In genomic region chr10:115250235-115251087, GRCm38 (mm10) we compare ENCODE assay signal across 8 mouse cellular contexts. TPM values are rescaled to one million over a fixed set of nuclear protein-coding genes. Genes with fewer than 3 reads are reported as not detected.
A peak's percentile ranks its signal among the peaks of the same experiment; 100 is the strongest.
DNase-seq lines count a peak whose midpoint lies in the region; ATAC-seq and TF ChIP-seq lines count a peak whose summit lies in the region.

No protein-coding gene starts in this region.

- TF ChIP-seq POLR2A in bone marrow macrophage, adult 2 months (IDR thresholded peaks at IDR 0.05; ENCODE audit: borderline replicate concordance, low read depth, low read length), result no peak
- TF ChIP-seq POLR2A in limb, embryonic 14.5 days (IDR thresholded peaks at IDR 0.05; ENCODE audit: borderline replicate concordance, extremely low read depth, insufficient read depth, insufficient read length), result no peak

- H3K4me2 ChIP-seq in heart, embryonic 15.5 days, result peak overlapping the region; percentile 79
- H3K4me2 ChIP-seq in limb, embryonic 14.5 days (replicated peaks; ENCODE audit: low read depth, low read length, severe bottlenecking), result peak overlapping the region; percentile 68
- H3K4me2 ChIP-seq in midbrain, postnatal 0 days (ENCODE audit: low read depth, low read length, poor library complexity, severe bottlenecking), result peak overlapping the region; percentile 68

- no peak for TF ChIP-seq CTCF in bone marrow macrophage, adult 2 months (IDR thresholded peaks at IDR 0.05; ENCODE audit: low read depth, low read length)
- no peak for TF ChIP-seq CTCF in midbrain, postnatal 0 days (IDR thresholded peaks at IDR 0.05)

- DNase-seq in spleen, adult 12 weeks (ENCODE audit: low spot score), result peak; percentile 37
- no peak for DNase-seq in spleen, postnatal 4 days (ENCODE audit: low spot score in 2 of 2)
- no peak for DNase-seq in limb, embryonic 14.5 days (ENCODE audit: low spot score)
- DNase-seq in midbrain, postnatal 0 days (ENCODE audit: low spot score), result no peak
- DNase-seq in embryo, embryonic 9.5 days (ENCODE audit: extremely low spot score), result no peak
- no peak for DNase-seq in right cerebral cortex, postnatal 4 days

- peaks cover 34% of the 10 kb centered on the region for H3K4me1 ChIP-seq in bone marrow macrophage, adult 2 months (ENCODE audit: control insufficient read depth, insufficient read depth, low read length)
- H3K4me1 ChIP-seq in heart, embryonic 15.5 days (replicated peaks), result peaks cover 20% of the 10 kb centered on the region
- peaks cover 14% of the 10 kb centered on the region for H3K4me1 ChIP-seq in limb, embryonic 14.5 days (ENCODE audit: control insufficient read depth, insufficient read depth, low read length)
- H3K4me1 ChIP-seq in midbrain, postnatal 0 days (ENCODE audit: insufficient read depth, low read length), result peaks cover 7% of the 10 kb centered on the region

- 17% methylated on average over 38 of the region's 38 CpGs for whole genome bisulfite sequencing in heart, embryonic 15.5 days
- 36% methylated on average over 32 of the region's 38 CpGs for WGBS in limb, embryonic 14.5 days
- 38% methylated on average over 34 of the region's 38 CpGs for WGBS in midbrain, postnatal 0 days

- no peak for ATAC-seq in heart, embryonic 15.5 days (replicated peaks; ENCODE audit: insufficient number of reproducible peaks, insufficient read depth, low FRiP score, low read depth)
- no peak for ATAC-seq in limb, embryonic 14.5 days (ENCODE audit: low FRiP score, low read depth)
- no peak; the same call in 1 of the 2 replicates for ATAC-seq in midbrain, postnatal 0 days (ENCODE audit: low FRiP score)

- H3K4me3 ChIP-seq in bone marrow macrophage, adult 2 months (ENCODE audit: insufficient read depth, low read length), result peak overlapping the region; percentile 74
- peak overlapping the region; percentile 99 for H3K4me3 ChIP-seq in heart, embryonic 15.5 days
- H3K4me3 ChIP-seq in limb, embryonic 14.5 days (replicated peaks; ENCODE audit: low read length), result peak overlapping the region; percentile 95
- H3K4me3 ChIP-seq in midbrain, postnatal 0 days (ENCODE audit: low read depth, low read length), result peak overlapping the region; percentile 99

- H3K27ac ChIP-seq in bone marrow macrophage, adult 2 months (ENCODE audit: insufficient read depth, low read depth, low read length), result peak overlapping the region; percentile 63
- peak overlapping the region; percentile 74 for H3K27ac ChIP-seq in heart, embryonic 15.5 days
- H3K27ac ChIP-seq in limb, embryonic 14.5 days (replicated peaks; ENCODE audit: low read depth, low read length), result 0 out of 2 replicates have a peak overlapping the region, but pooled peaks have one; percentile 41
- peak overlapping the region; percentile 62; the same call in 1 of the 2 replicates for H3K27ac ChIP-seq in midbrain, postnatal 0 days (ENCODE audit: low read depth, low read length)

- peak overlapping the region; percentile 87 for H3K9ac ChIP-seq in heart, embryonic 15.5 days
- peak overlapping the region; percentile 83 for H3K9ac ChIP-seq in limb, embryonic 14.5 days (ENCODE audit: low read depth, low read length, severe bottlenecking)
- peak overlapping the region; percentile 77 for H3K9ac ChIP-seq in midbrain, postnatal 0 days (replicated peaks; ENCODE audit: low read length, poor library complexity, severe bottlenecking)

- H3K27me3 ChIP-seq in heart, embryonic 15.5 days, result no peaks in the 10 kb centered on the region
- H3K27me3 ChIP-seq in limb, embryonic 14.5 days (ENCODE audit: control insufficient read depth, insufficient read depth, low read length), result no peaks in the 10 kb centered on the region
- H3K27me3 ChIP-seq in midbrain, postnatal 0 days (ENCODE audit: insufficient read depth, low read length), result no peaks in the 10 kb centered on the region

- H3K9me3 ChIP-seq in heart, embryonic 15.5 days (replicated peaks), result no peaks in the 10 kb centered on the region
- no peaks in the 10 kb centered on the region for H3K9me3 ChIP-seq in limb, embryonic 14.5 days (ENCODE audit: control insufficient read depth, low read length)
- no peaks in the 10 kb centered on the region for H3K9me3 ChIP-seq in midbrain, postnatal 0 days (ENCODE audit: low read length)

- H3K36me3 ChIP-seq in heart, embryonic 15.5 days, result no peaks in the 10 kb centered on the region
- no peaks in the 10 kb centered on the region for H3K36me3 ChIP-seq in limb, embryonic 14.5 days (ENCODE audit: control insufficient read depth, insufficient read depth, low read length)
- H3K36me3 ChIP-seq in midbrain, postnatal 0 days (ENCODE audit: insufficient read depth, low read length), result no peaks in the 10 kb centered on the region

RNA-seq across cellular contexts. Expression of gene Tbc1d15, which starts 0.8 kb away (rescaled TPM):
- 72.1 and 78.1 TPM in 2 replicates for polyA plus RNA-seq in bone marrow macrophage, adult 2 months (2012; ENCODE audit: insufficient read depth, insufficient read length, missing spikeins)
- 32.9 and 34.4 TPM in 2 replicates for polyA plus RNA-seq in heart, embryonic 15.5 days (2015; fragmentation: Nextera tagmentation; extraction: Ambion mirVana)
- polyA plus RNA-seq in limb, embryonic 14.5 days (2012; rRNA removed), result 24.9 and 36.4 TPM in 2 replicates
- 67.4 and 78.8 TPM in 2 replicates for polyA plus RNA-seq in limb, embryonic 14.5 days (2014; fragmentation: Nextera tagmentation; extraction: Ambion mirVana)
- total RNA-seq in midbrain, postnatal 0 days (2014; rRNA removed), result 6.5 and 11.0 TPM in 2 replicates
- 27.2 and 28.3 TPM in 2 replicates for polyA plus RNA-seq in midbrain, postnatal 0 days (2015; fragmentation: Nextera tagmentation; extraction: Ambion mirVana)
